Mouse (Mus musculus): ENCODE data around the gene Mycn.

Mycn gene

GRCm38 (mm10) chr12:12924446-12924845, 17.3 kb downstream of the Mycn start:
- no peak for DNase-seq (ENCODE audit: low spot score)

DNA sequence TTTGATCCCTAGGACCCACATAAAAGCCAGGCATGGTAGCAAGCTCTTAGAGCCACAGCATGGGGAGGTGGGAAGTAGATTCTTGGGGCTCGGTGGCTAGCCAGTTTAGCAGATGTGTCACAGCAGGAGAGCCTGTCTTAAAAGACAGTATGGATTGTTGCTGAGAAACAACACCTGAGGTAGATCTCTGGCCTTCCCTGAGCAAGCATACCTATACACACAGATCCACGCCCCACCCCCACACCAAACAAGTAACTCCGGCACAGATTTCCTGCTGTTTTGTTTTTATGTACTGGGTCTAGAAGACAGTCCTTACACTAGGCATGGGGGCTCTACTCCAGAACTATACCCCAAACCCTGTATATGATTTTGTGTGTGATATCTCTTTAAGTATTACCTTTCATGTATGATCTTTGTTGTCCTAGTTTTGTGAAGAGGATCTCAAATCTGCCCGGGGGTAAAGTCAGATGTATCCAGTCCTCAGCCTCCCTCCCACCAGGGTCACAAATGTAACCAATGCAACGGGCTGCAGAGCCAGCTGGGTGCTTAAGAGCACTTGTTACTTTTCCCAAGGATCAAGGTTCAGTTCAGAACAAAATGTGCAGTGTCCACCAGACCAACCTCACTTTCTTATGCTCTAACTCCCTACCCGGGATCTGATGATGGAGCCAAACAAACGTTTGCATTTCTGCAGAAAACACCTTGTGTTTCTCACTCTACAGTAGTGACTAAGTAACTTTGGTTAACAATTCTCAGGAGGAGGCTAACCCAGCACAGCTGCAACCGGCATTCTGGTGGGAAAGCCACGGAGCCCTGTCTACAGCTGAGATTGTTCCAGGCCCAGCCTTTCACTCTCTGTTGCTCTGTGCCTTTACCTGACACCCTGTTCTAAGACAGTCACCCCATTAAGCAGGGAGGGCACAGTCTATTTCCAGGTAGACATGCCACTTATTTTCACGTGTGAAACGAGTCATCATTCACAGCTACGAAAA, 21.3 kb downstream of the Mycn start:
- DNase-seq (ENCODE audit: low spot score) = no peak

GRCm38 (mm10) chr12:12916298-12916697, 25.4 kb downstream of the Mycn start:
- no peak for DNase-seq (ENCODE audit: low spot score)

- DNase-seq (ENCODE audit: low spot score) = no peak
Measured at GRCm38 (mm10) chr12:12910356-12910979, 31.2 kb downstream of the Mycn start.

DNA sequence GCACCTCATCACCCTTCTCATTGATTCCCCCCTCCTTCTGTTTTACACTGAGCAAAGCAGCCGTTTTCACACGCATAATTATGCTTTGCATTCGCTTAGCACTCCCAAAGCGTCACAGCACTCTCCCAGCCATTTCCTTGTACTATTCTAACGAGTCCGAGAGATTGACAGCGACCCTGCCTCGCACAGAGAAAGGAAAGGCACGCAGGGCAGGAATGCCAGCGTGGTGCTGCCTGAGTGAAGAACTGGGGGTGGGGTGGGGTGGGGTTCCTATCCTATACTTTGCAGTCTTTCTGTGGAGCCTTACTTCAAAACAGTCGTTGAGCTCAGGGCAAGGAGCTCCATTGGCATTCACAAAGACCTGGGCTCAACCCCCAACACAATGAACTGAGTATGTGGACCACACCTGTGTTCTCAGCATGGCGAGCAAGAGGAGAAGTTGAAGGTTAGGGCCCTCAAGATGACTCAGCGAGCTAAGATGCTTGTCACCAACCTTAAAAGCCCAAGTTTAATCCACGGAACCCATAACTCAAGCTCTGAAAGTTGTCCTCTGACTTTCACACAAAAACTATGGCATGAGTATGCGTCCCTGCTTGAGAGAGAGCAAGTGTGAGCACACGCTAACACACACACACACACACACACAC, 32.0 kb downstream of the Mycn start:
- no peak for DNase-seq (ENCODE audit: low spot score)

DNA sequence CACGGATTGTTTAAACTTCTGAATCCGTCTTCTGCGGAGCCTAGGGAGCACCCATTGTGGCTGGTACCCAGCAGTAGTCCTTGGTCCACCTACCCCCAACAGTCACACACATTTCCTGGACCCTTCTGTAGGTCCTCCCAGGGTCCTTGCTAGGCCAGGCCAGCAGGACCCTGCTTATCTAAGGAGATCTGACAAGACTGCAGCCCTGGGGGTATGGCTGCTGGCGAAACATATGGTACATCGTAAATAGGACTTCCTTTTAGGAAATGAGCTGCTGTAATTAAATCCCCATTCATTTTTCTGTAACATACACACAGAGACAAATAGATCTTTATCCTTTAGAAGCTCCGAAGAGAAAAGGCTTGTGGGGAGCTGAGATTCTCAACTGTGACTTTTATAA, 34.9 kb downstream of the Mycn start:
- no peak for DNase-seq (ENCODE audit: low spot score)

DNA sequence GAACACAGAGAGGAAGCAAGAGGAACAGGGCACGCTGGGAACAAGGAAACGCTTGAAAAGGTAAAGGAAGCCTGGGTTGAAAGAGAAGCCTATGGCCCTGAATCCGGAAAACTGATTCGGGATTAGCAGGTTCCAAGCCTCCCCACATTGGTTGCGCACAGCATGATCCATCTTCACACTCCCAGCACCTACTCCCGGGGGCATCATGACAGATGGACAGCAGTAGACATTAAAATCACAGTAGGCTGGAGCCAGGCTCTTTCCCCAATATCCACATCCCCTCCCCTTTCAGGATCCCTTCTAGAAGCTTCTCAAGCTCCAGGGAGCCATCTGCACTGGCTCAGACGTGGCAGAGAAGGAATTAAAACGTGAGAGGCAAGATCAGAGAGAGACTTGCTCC, 35.4 kb downstream of the Mycn start:
- no peak for DNase-seq (ENCODE audit: low spot score)

- DNase-seq (ENCODE audit: low spot score) = no peak
Measured at GRCm38 (mm10) chr12:12905117-12905516, 36.6 kb downstream of the Mycn start.

- DNase-seq (ENCODE audit: low spot score) = peak; percentile 9
Measured at GRCm38 (mm10) chr12:12904512-12904953, 37.2 kb downstream of the Mycn start.

DNA sequence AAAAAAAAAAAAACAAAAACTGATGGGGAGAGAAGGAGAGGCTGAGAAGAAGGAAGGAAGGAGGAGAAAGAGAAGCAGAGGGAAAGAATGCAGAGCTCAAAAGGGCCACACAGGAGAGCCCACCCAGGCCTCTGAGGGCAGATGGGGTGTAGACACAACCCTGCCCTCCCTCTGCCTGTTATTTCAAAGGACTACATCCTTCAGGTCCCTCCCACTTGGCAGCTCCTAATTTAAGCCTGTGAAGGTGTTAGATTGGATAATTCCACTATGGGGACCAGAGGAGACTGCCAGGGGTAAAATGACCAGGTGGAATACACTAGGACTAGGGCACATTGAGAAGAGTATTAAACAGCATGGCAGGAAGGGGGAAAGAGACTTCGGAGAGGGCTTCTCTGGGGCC, 37.6 kb downstream of the Mycn start:
- DNase-seq (ENCODE audit: low spot score) = no peak

DNA sequence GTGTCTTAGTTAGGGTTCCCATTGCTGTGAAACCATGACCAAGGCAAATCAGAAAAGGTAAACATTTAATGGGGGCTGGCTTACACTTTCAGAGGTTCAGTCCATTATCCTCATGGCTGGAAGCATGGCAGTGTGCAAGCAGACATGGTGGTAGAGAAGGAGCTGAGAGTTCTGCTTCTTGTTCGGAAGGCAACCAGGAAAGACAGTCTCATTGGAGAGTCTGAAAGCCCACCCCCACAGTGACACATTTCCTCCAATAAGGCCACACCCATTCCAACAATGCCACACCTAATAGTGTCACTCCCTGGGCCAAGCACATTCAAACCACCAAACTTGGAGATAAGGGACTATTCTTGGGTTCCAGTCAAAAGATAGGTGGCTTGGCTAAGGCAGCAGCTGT, 39.3 kb downstream of the Mycn start:
- no peak for DNase-seq (ENCODE audit: low spot score)

DNA sequence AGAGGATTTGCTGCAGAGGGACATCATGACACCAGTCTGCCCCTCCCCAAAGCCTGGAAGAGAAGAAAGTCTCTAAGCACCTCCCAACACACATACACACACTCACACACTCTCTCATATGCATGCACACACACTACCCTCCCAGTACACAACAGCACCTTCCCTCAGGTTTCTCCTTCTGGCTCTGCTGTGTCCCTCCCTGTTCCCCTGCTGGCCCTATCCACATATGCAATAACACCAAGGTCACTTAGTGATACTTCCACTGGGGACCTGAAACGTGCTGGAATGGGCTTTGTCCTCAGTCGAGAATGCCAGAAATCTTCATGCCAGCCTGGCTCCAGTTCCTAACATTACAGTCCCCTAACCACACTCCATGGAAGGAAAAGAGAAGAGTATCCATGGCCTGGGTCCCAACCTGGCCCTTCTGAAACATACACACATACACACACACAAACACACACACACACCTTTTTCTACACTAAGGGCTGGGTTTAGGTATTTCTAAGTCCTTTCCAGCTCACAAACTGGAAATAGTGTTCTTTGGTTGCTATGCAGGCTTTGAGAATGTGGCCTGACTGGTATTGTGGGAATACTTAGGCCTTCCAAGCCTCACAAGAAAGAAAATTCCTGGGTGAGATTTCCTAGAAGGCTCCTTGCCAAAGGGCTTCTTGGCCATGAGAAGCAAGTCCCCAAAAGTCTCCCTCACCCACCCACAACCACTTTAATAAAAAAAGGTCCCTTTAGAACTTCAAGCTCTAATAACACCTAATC, 43.2 kb downstream of the Mycn start:
- no peak for DNase-seq (ENCODE audit: low spot score)

DNA sequence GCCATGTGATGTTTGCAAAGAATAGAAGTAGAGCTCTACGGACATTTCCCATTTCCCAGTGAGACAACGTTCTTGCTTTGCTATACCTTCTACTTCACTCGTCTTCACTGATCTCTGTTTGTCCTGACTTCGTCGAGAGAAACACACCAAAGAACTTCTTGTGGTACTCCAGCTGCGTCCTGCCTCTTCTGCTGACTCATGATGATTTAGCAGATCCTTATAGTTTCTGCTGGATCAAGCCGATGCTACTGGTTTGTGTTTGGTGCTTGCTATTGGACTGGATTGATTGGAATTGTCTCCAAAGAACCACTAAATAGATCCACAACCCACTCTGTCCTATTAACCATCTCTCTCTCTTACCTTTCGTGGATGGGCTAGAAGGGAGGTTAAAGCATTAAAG, 47.7 kb downstream of the Mycn start:
- DNase-seq (ENCODE audit: low spot score) = no peak

DNA sequence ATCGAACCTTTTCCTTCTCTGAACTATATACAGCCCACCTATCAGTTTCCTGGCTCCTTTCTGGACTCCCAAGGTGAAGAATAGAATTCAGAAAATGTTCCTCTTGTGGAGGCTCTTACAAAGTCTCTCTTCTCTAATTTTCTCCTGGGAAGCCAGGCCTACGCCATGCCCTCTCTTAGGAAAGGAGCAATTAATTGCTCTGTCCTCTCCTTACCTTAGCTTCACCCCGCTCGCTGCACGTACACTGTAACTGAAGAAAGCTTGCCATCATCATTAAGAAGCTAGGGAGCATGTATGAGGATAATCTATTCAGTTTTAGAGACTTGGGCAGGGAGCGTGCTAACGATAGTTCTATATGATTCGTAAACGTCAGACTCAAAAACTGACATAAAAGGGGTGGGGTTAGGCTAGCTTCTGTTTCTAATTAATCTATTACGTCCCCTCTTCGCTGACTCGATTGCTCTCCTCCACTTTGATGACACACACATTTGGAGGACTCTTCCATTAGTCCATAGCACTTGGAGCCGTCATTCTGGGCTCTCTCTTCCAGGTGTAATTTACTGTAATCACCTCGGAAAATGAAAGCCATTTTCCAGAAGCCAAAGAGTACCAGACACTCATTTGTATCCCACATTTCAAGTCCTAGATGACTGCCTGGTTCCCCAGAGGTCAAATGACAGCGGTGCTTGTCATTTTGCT, 55.4 kb downstream of the Mycn start:
- no peak for DNase-seq (ENCODE audit: low spot score)
